Mouse (Mus musculus) erythroblast, embryonic 14.5 days (primary cell): Measurements from ENCODE around the gene Palm2. TPM values are rescaled to one million over a fixed set of nuclear protein-coding genes. Genes with fewer than 3 reads are reported as not detected.

Experiments used
- H3K27me3 ChIP-seq: 2 replicates; pipeline ENCODE4 v1.6.1; 2012; ENCODE audit warnings: inconsistent platforms; ENCODE audit not compliant: control insufficient read depth
- H3K36me3 ChIP-seq: 2 replicates; pipeline ENCODE4 v1.6.1; 2012; ENCODE audit warnings: mild to moderate bottlenecking, inconsistent platforms; ENCODE audit not compliant: control insufficient read depth
- H3K4me1 ChIP-seq: 2 replicates; pipeline ENCODE4 v1.6.1; 2012; ENCODE audit warnings: inconsistent platforms; ENCODE audit not compliant: control insufficient read depth
- H3K4me3 ChIP-seq: replicated peaks from 2 replicates; pipeline ENCODE3; 2012; ENCODE audit warnings: moderate library complexity, mild to moderate bottlenecking, inconsistent platforms
- H3K9me3 ChIP-seq: 2 replicates; pipeline ENCODE4 v1.6.1; 2012; ENCODE audit warnings: low read length, inconsistent platforms, mixed read lengths; ENCODE audit not compliant: control insufficient read depth
- GATA1 ChIP-seq: IDR thresholded peaks from 2 replicates; pipeline ENCODE4 v1.6.1; 2012; ENCODE audit warnings: low read length, inconsistent platforms, mixed read lengths
- TAL1 ChIP-seq: IDR thresholded peaks from 3 replicates; pipeline ENCODE4 v1.6.1; 2012; ENCODE audit warnings: low read length, inconsistent platforms, mixed read lengths
- polyA plus RNA-seq: library from polyadenylated mRNA; stranded (reverse); fragments of >175 nt; gene quantifications from 2 replicates; pipeline ENCODE4 v1.2.3, GENCODE M21; 2012

Gene Palm2
- polyA plus RNA-seq, 1 experiment, result not detected

DNA sequence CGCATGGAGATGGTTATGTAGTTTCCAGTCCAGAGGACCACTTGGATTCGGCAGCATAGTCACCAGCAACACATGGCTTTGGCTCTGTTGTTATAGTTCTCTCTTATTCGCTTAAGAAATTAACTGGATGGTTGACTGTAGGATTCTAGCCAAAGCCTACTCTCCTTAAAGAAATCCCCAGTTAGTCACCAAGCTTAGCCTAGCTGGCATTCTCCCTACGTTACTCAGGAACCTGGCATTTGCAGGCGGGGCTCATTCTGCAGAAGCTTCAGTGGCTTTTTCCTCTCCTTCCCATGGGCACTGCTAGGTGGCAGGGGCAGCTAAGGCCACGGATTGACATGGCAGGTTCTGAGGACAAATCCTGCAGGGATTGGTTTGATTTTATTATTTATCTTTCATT, 70.7 kb downstream of the Palm2 start:
- Histone ChIP-seq H3K36me3 (no peaks in the 10 kb centered on the region), H3K27me3 (no peaks in the 10 kb centered on the region), H3K9me3 (no peaks in the 10 kb centered on the region; the same call in 1 of the 2 replicates), H3K4me1 (no peaks in the 10 kb centered on the region), H3K4me3 (no peak overlapping the region)
- no peak for TF ChIP-seq GATA1
- no peak for TF ChIP-seq TAL1

- Histone ChIP-seq H3K4me3 (no peak overlapping the region), H3K36me3 (no peaks in the 10 kb centered on the region), H3K9me3 (no peaks in the 10 kb centered on the region; the same call in 1 of the 2 replicates), H3K27me3 (no peaks in the 10 kb centered on the region), H3K4me1 (no peaks in the 10 kb centered on the region)
- TF ChIP-seq GATA1 (no peak), TAL1 (no peak)
Measured at GRCm38 (mm10) chr4:57510576-57510975, 76.5 kb downstream of the Palm2 start.

DNA sequence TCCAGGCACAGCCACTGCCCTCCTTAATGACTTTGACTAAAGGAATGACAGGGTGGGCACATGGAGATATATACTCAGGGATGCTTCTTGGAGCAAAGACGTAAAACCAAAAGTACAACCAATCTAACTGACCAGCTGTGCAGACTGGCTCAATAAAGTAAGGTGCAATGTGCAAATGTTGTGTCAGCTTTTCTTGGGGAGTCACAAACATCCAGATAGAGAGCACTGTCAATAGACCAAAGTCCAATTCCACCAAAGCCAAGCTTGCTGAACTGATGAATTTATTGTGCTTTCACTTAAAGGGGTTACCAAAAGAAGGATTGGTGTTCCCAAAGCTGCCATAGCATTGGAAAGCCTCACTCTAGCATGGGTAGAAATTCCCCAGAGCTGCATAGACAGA, 77.7 kb downstream of the Palm2 start:
- no peaks in the 10 kb centered on the region for H3K27me3 ChIP-seq
- no peaks in the 10 kb centered on the region for H3K4me1 ChIP-seq
- TF ChIP-seq TAL1 (no peak), GATA1 (no peak)
- no peaks in the 10 kb centered on the region for H3K9me3 ChIP-seq
- H3K36me3 ChIP-seq, result no peaks in the 10 kb centered on the region
- H3K4me3 ChIP-seq, result no peak overlapping the region

DNA sequence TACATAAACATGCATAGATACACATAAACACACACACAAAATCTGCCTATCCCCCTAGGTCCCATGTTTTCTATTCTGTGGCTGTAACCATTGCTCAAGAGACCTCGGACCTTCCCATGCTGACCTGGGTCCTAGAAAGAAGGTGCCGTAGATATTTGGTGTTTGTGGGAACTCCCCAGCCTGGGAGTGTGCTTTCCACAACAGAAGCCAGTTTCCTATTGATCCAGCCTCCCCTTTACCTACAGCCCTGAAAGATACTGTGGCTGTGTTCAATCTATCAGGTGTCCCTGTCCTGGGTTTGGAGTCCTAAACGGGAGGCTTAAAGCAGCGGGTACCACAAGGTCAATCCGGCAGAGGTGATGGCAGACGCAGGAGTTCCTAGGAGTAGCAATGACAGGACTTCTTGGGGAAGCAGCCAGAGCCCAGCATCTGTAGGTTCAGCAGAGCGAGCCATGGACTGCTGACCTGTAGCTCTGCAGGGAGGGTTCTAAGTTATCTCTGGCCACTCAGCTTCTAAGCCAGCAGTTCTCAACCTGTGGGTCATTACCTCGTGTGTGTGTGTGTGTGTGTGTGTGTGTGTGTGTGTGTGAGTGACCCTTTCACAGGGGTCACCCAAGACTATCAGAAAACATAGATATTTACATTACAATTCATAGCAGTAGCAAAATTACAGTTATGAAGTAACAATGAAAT, 79.3 kb downstream of the Palm2 start:
- no peak for TF ChIP-seq TAL1
- no peak for TF ChIP-seq GATA1
- H3K4me1 ChIP-seq, result no peaks in the 10 kb centered on the region
- no peak overlapping the region for H3K4me3 ChIP-seq
- no peaks in the 10 kb centered on the region for H3K9me3 ChIP-seq
- H3K27me3 ChIP-seq, result no peaks in the 10 kb centered on the region
- H3K36me3 ChIP-seq, result no peaks in the 10 kb centered on the region

- no peaks in the 10 kb centered on the region for H3K36me3 ChIP-seq
- no peaks in the 10 kb centered on the region for H3K9me3 ChIP-seq
- H3K27me3 ChIP-seq, result no peaks in the 10 kb centered on the region
- TF ChIP-seq GATA1 (no peak), TAL1 (no peak)
- H3K4me1 ChIP-seq, result no peaks in the 10 kb centered on the region
- no peak overlapping the region for H3K4me3 ChIP-seq
Measured at GRCm38 (mm10) chr4:57514003-57514937, 80.2 kb downstream of the Palm2 start.

DNA sequence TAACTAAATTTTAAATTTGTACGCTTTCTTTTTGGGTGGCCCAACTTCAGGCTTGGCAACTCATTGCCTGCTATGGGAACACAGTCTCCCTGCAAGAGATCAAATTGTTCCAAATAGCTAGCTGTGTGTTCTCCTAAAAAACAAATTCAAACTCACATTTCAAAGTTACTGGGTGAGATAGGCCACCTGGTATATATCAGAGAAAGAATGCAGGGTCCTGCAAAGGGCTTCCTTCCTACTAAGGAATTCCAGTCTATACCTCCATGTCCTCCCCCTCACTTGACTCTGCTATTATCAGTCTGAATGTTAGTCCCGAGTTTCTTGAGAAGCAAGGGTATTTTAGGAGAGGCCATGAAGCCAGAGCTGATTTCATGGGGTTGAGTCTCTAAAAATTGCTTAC, 81.3 kb downstream of the Palm2 start:
- TF ChIP-seq GATA1 (no peak), TAL1 (no peak)
- H3K27me3 ChIP-seq, result no peaks in the 10 kb centered on the region
- no peak overlapping the region for H3K4me3 ChIP-seq
- H3K9me3 ChIP-seq, result no peaks in the 10 kb centered on the region
- H3K36me3 ChIP-seq, result no peaks in the 10 kb centered on the region
- H3K4me1 ChIP-seq, result no peaks in the 10 kb centered on the region

- H3K9me3 ChIP-seq, result no peaks in the 10 kb centered on the region
- no peak for TF ChIP-seq GATA1
- no peak for TF ChIP-seq TAL1
- H3K36me3 ChIP-seq, result no peaks in the 10 kb centered on the region
- H3K4me3 ChIP-seq, result no peak overlapping the region
- H3K4me1 ChIP-seq, result no peaks in the 10 kb centered on the region
- no peaks in the 10 kb centered on the region for H3K27me3 ChIP-seq
Measured at GRCm38 (mm10) chr4:57523456-57523855, 89.4 kb downstream of the Palm2 start.

- no peaks in the 10 kb centered on the region for H3K4me1 ChIP-seq
- H3K36me3 ChIP-seq, result no peaks in the 10 kb centered on the region
- H3K9me3 ChIP-seq, result no peaks in the 10 kb centered on the region
- no peak for TF ChIP-seq TAL1
- TF ChIP-seq GATA1, result no peak
- H3K27me3 ChIP-seq, result no peaks in the 10 kb centered on the region
- no peak overlapping the region for H3K4me3 ChIP-seq
Measured at GRCm38 (mm10) chr4:57524461-57524860, 90.4 kb downstream of the Palm2 start.

DNA sequence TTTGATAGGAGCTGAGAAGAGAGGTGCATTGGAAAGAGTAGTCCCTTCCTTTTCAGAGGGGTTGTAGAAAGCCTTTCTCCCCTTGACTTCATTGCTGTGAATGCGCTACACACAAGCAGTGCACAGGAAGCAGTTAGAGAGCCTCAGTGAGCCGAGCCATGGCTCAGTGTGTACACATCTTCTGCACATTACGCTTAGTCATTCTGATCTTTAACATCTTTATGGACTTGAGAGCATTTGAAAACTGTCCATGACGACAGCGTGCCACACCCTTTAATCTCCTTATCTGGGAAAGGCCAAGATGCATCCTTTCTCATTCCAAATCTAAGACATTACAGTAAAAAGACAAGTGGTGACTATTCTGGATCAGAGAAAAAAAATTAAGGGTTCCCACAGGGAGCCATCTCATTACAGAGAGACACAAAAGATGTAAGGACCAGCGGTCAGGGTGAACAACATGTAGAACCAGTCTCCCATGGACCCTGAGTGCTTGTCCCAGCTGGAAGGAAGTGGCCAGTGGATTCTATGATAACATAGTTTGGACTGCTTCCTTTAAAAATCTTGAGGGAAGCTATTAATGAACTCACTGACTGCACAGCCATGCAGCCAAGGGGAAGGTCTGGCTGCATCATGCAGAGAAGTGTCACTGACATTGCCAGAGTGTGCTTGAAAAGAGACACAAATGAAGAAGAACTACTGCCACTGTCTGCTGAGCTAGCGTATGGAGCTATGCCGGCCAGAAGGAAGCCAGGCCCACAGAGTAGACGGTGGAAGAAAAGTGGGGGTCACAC, 91.4 kb downstream of the Palm2 start:
- H3K27me3 ChIP-seq, result no peaks in the 10 kb centered on the region
- H3K4me1 ChIP-seq, result no peaks in the 10 kb centered on the region
- TF ChIP-seq GATA1 (no peak), TAL1 (no peak)
- no peak overlapping the region for H3K4me3 ChIP-seq
- no peaks in the 10 kb centered on the region for H3K36me3 ChIP-seq
- H3K9me3 ChIP-seq, result no peaks in the 10 kb centered on the region
